Mouse (Mus musculus) megakaryocyte, embryonic 14.5 days (primary cell): ENCODE measurements around the gene Cbarp. TPM values are rescaled to one million over a fixed set of nuclear protein-coding genes. Genes with fewer than 3 reads are reported as not detected.

ENCODE experiments used
- H3K27me3 ChIP-seq: replicated peaks from 2 replicates; pipeline ENCODE3; 2012; ENCODE audit warnings: inconsistent platforms
- H3K36me3 ChIP-seq: replicated peaks from 2 replicates; pipeline ENCODE3; 2012; ENCODE audit warnings: low read length, inconsistent platforms, mixed read lengths
- H3K4me1 ChIP-seq: 2 replicates; pipeline ENCODE4 v1.6.1; 2012; ENCODE audit warnings: inconsistent platforms
- H3K4me3 ChIP-seq: replicated peaks from 2 replicates; pipeline ENCODE3; 2012; ENCODE audit warnings: moderate library complexity, mild to moderate bottlenecking, inconsistent platforms
- H3K9me3 ChIP-seq: 2 replicates; pipeline ENCODE4 v1.6.1; 2012; ENCODE audit warnings: inconsistent platforms
- FLI1 ChIP-seq: IDR thresholded peaks from 2 replicates; pipeline ENCODE4 v1.6.1; 2012; ENCODE audit warnings: low read length, inconsistent platforms, mixed read lengths
- GATA1 ChIP-seq: IDR thresholded peaks from 3 replicates; pipeline ENCODE4 v1.6.1; 2012; ENCODE audit warnings: mixed read lengths, low read length, inconsistent platforms, borderline replicate concordance
- polyA plus RNA-seq: library from polyadenylated mRNA; stranded (reverse); fragments of >175 nt; gene quantifications from 2 replicates; pipeline ENCODE4 v1.2.3, GENCODE M21; 2012; ENCODE audit warnings: low replicate concordance; ENCODE audit not compliant: insufficient read depth

Gene Cbarp
- polyA plus RNA-seq, 1 experiment = 4.8 TPM

DNA sequence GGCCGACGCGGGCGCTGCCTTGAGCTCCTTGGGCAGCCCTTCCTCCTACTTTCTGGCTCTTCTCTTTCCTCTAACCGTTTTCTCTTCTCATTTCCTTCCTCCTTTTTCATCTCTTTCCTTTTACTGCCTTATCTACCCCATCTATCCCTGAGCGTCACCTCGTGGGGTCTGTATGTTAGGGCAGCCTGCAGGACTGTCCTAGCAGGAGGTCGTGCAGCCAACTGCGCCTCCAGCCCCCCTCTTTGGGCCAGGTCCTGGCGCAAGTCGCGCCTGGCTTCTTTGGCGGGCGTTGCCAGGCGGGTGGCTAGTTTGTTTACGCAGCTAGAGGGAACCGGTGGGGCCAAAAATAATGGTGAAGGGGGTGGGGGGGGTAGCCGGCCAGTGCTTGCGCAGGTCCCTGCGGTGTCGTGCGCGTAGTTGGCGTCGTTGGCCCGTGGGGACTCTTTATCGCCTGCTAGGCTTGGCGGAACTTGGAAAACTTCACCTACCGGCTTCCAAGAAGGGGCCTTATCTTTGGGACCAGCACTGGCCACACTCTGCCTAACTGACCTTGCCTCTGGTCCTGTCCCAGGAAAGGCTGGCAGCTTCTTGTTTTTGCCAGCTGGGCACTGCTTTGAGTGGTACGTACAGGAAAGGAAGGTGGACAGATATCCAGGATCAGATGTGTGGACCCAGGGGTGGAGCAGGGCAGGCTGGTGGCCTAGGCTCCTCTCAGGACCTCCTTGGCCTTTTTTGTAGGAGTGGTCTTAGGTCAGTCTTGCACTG is 23.5 kb downstream of the Cbarp start:
- TF ChIP-seq GATA1 (no peak), FLI1 (no peak)
- peaks cover 56% of the 10 kb centered on the region for H3K36me3 ChIP-seq
- peak overlapping the region; percentile 100 for H3K4me3 ChIP-seq
- H3K4me1 ChIP-seq = peaks cover 69% of the 10 kb centered on the region
- no peaks in the 10 kb centered on the region for H3K9me3 ChIP-seq
- no peaks in the 10 kb centered on the region for H3K27me3 ChIP-seq

DNA sequence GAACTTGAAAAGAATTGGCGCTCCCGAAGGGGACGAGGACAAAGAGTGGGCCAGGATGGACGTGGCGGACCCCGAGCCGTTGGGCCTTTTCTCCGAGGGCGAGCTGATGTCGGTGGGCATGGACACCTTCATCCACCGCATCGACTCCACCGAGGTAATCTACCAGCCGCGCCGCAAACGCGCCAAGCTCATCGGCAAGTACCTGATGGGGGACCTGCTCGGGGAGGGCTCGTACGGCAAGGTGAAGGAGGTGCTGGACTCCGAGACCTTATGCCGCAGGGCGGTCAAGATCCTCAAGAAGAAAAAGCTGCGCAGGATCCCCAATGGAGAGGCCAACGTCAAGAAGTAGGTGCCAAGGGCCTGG is 24.1 kb downstream of the Cbarp start:
- TF ChIP-seq FLI1 (no peak), GATA1 (no peak)
- Histone ChIP-seq H3K36me3 (peaks cover 51% of the 10 kb centered on the region), H3K4me1 (peaks cover 64% of the 10 kb centered on the region), H3K9me3 (no peaks in the 10 kb centered on the region), H3K27me3 (no peaks in the 10 kb centered on the region), H3K4me3 (peak overlapping the region; percentile 100)

DNA sequence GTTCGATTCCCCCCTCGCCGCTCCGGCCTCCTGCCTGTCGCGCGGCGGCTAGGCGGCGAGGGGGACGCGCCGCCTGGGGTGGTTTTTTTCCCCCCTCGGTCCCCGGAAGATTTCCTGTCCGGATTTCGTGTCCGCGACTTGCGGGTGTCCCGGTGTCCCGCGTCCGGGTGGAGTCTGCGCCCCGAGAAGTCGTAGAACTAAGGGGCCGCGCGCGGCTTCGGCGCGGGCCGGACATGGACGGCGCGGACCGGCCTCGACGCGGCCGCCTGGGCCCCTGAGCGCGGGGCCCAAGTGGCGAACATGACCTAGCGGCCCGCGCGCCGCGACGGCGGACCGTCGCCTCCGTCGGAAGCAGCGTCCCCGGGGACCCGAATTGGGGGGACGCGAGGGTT is 24.7 kb downstream of the Cbarp start:
- Histone ChIP-seq H3K27me3 (no peaks in the 10 kb centered on the region), H3K36me3 (peaks cover 45% of the 10 kb centered on the region), H3K4me3 (peak overlapping the region; percentile 100), H3K9me3 (no peaks in the 10 kb centered on the region), H3K4me1 (peaks cover 62% of the 10 kb centered on the region)
- TF ChIP-seq GATA1 (no peak), FLI1 (no peak)

DNA sequence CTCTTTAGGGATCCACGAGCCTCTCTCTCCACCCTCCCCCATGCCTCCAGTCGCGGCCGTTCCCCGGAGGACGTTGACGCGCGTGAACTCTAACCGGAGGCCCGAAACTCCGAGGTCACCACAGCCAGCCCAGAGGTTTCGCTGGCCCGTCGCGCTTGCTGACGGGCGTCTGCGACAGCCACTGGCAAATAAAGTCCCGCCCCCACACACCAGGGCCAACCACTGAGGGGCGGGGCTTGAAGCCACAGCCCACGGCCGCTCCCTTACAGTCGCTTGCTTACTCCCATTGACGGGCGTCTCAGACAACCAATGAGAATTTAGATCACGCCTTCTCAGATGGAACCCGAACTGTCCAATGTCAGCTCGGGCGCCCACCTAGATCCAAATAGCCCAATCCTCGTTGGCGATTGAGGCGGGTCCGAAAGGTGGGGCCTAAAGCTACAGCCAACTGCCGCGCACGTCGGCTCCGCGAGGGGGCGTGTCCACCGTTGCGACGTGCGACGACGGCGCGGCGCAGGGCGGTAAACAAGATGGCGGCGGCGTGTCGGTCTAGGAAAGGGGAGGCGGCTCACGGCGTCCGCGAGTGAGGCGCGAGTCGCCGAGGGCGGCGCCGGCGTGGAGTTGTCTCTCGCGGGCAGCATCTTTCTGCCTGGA is 25.2 kb downstream of the Cbarp start, which contains the start of gene Stk11:
Stk11 (plus strand) TSS at position 514 of the 654 bp plus-strand sequence.
- H3K4me1 ChIP-seq = peaks cover 60% of the 10 kb centered on the region
- peak within 1 kb of the TSS; percentile 100 for H3K4me3 ChIP-seq
- peaks cover 40% of the 10 kb centered on the region for H3K36me3 ChIP-seq
- TF ChIP-seq FLI1 = no peak
- H3K27me3 ChIP-seq = no peaks in the 10 kb centered on the region
- no peaks in the 10 kb centered on the region for H3K9me3 ChIP-seq

DNA sequence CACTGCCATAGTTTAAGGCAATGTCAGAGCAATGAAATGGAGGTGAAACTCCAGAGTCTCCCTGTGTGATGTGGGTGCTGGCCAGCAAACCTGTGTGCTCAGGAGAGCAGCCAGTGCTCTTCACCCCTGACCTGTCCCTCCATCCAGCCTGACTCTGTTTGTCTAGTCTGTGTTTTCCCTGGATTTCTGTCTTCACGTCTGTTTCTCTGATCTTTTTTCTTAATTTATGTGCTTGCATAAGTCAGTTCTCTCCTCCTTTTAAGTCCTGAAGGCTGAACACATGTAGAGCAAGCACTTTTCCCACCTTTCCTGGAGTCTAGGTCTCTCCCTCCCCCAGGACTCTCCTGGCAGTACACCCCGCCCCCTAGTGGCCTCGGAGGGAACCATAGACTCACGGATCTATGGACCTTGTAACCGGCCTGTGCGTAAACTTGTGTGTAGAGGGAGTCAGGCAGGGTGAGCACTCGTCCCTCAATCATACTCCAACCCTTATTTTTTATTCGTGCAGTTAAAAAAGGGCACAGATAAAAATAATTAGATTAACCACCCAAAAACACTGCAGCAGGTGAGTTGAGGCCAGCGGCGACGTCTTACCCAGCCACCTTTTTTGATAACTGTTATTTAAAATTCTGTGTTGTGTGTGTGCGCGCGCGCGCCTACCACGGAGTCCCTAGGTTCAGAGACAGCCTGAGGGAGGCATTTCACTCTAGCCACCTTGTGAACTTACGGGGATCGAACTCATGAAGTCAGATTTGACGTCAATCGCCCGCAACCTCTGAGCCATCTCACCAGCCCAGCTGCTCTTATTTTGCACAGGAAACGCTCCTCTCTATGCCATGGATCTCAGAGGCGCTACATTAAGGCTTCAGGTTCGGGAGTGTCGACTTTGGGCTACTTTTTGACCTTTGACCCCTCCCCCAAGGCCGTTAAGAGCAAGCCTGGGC is 26.0 kb downstream of the Cbarp start:
- peaks cover 58% of the 10 kb centered on the region for H3K4me1 ChIP-seq
- TF ChIP-seq GATA1 = no peak
- no peak for TF ChIP-seq FLI1
- H3K36me3 ChIP-seq = peaks cover 32% of the 10 kb centered on the region
- no peaks in the 10 kb centered on the region for H3K9me3 ChIP-seq
- no peaks in the 10 kb centered on the region for H3K27me3 ChIP-seq
- peak overlapping the region; percentile 100 for H3K4me3 ChIP-seq

DNA sequence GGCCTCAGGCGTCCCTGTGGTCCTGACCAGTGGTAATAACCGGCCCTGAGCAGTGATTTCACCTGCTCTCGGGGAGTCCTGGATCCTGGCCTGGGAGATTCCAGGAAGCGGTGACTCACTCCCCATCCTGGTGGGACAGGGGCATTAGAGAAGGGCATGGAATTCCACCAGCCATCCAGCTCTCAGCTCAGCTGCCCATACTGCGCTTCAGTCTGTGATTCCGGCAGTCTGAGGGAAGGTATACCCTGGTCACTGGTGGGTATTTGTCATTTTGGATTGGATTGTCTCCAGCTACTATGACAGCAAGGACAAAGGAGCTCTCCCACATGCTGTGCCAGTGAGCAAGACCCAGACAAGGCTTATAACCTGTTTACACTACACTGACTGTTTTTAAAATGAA is 33.0 kb downstream of the Cbarp start:
- TF ChIP-seq FLI1 = no peak
- TF ChIP-seq GATA1 = no peak
- peaks cover 66% of the 10 kb centered on the region for H3K4me1 ChIP-seq

GRCm38 (mm10) chr10:80105926-80106325 is 34.7 kb downstream of the Cbarp start:
- no peak for TF ChIP-seq FLI1
- Histone ChIP-seq H3K27me3 (no peaks in the 10 kb centered on the region), H3K4me1 (peaks cover 73% of the 10 kb centered on the region), H3K36me3 (peaks cover 1% of the 10 kb centered on the region), H3K4me3 (peak overlapping the region; percentile 65), H3K9me3 (no peaks in the 10 kb centered on the region)

More for the DNA sequence above, 33.0 kb downstream of the Cbarp start:
- Histone ChIP-seq H3K9me3 (no peaks in the 10 kb centered on the region), H3K36me3 (no peaks in the 10 kb centered on the region), H3K4me3 (no peak overlapping the region), H3K27me3 (no peaks in the 10 kb centered on the region)

DNA sequence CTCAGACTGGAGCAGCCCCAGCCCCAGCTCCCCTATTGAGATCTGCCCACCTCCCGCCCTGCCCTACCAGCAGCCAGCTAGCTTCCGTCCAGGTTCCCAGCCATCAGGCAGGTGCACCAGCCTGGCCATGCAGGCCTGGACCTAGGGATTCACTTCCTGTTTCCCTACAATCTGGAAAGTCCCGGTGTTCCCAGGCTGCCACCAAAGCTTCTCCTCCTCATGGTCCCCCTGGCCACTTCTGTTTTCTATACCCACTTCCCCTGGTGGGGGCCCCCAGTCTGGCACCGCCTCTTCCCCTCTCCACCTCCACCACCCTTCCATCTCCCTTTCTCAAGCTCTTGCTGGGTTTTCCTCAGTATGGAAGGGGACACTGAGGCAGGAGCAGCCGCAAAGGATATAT is 35.2 kb downstream of the Cbarp start, which contains the start of gene Sbno2:
Sbno2 (minus strand) TSS at position 112 of the 400 bp plus-strand sequence.
- TF ChIP-seq FLI1 (no peak), GATA1 (no peak)
- H3K4me3 ChIP-seq = peak within 1 kb of the TSS; percentile 80
- H3K4me1 ChIP-seq = peaks cover 76% of the 10 kb centered on the region

DNA sequence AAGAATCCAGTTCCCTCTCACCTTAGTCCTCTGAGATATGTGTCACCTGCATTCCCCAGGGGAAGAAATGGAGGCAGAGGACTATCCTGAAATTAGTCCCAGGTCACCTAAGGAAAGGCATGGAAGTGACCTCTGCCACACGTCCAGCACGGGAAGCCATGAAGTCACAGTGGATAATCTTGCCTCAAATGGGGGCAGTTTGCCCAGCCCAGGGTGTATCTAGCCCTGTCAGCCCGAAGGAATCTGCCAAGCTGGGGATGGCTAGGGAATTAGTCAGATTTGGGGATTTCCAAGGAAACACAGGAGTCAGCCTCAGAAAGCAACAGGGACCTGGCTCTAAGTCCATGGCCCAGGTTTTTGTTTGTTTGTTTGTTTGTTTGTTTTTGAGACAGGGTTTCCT is 36.5 kb downstream of the Cbarp start:
- H3K9me3 ChIP-seq = no peaks in the 10 kb centered on the region
- TF ChIP-seq GATA1 (no peak), FLI1 (no peak)
- H3K27me3 ChIP-seq = no peaks in the 10 kb centered on the region
- peaks cover 79% of the 10 kb centered on the region for H3K4me1 ChIP-seq
- peak overlapping the region; percentile 21 for H3K4me3 ChIP-seq
- peaks cover 19% of the 10 kb centered on the region for H3K36me3 ChIP-seq

More for the DNA sequence above, 35.2 kb downstream of the Cbarp start, which contains the start of gene Sbno2:
- peaks cover 6% of the 10 kb centered on the region for H3K36me3 ChIP-seq
- H3K9me3 ChIP-seq = no peaks in the 10 kb centered on the region
- no peaks in the 10 kb centered on the region for H3K27me3 ChIP-seq

GRCm38 (mm10) chr10:80103032-80103431 is 37.6 kb downstream of the Cbarp start:
- H3K4me1 ChIP-seq = peaks cover 88% of the 10 kb centered on the region
- TF ChIP-seq FLI1 (no peak), GATA1 (no peak)
- H3K27me3 ChIP-seq = no peaks in the 10 kb centered on the region
- H3K36me3 ChIP-seq = peaks cover 29% of the 10 kb centered on the region
- no peaks in the 10 kb centered on the region for H3K9me3 ChIP-seq
- peak overlapping the region; percentile 97 for H3K4me3 ChIP-seq
